Mouse (Mus musculus) thymus, postnatal 4 days (tissue): ENCODE measurements at regions not wholly inside any gene's neighbourhood (a gene's known extent, or its start where the extent isn't known, plus 50 kb on each side); places are given as distances from the start of the nearest gene placed in this dataset.

Experiments
- DNase-seq: peaks from one replicate; pipeline ENCODE4 v3.0.0; 2021

DNA sequence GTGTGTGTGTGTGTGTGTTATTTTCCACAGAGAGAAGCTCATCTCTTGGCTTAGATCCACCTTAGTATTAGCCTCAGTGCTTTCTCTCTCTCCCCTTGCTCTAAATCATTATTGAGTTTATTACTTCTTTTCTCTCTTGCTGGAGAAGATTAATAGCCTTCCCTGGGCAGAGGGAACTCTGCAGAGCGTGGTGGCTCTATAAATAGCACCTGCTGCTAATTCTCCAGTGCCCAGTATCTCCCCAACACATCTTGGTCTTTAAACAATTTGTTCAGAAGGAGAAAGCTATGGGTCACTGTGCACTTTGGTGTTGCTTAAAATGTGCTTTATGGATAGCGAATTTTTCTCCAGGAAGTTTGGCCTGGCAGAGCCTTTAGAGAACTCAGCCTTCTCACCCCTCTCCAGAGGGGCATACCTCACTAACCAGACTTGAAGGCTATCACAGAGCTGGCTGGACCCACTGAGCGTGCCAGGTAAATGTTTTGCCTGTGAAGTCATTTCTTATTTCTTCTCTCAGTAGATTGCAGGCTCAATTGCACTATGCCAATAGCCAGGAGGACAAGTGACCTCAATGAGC lies 86.8 kb upstream of the Rab11fip2 start:
- DNase-seq, result no peak

DNA sequence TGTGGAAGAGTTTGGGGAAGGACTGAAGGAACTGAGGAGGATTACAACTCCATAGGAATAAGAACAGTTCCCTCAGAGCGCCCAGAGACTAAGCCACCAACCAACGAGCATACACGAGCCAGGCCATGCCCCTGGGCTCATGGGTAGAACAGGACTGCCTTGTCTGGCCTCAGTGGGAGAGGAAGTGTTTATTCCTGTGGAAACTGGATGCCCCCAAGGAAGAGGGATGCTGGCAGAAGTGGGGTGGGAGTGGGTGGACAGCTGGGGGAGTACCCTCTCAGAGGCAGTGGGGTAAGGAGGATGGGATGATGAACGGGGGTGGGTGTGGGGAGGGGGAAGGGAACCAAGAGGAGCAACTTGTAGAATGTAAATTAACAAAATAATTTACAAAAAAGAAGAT lies 86.3 kb upstream of the Rab11fip2 start:
- DNase-seq, result no peak

DNA sequence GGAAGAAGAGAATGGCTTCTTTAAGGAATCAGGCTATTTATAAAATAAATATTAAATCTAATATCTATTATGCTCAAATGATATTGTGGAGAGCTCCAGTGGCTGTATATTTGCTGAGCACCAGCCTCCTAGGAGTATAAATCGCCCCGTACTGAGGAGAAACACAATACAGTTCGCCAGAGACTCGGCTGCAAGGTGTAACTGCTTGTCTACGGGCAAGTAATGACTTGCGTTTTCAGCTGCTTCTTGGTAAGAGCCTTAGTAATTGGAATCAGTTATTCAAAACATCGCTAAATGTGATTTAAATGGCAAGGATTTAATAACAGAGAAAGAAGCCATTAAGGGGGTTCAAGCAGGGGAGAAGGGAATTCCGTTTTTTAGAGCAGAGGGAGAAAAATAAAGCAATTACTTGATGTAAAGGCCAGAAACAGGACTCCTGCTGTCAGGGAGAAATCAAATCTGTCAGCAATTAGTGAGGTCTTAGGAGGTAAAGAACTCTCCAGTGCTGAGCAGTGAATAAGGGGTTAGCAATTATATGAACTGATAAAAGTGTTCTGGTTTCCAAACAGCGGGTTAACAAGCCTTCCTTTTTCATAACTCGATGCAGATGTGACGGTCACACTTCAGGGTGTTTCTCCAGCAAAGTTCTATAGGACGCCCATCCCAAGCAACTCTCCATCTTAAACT lies 72.3 kb upstream of the Rab11fip2 start:
- DNase-seq, result no peak

DNA sequence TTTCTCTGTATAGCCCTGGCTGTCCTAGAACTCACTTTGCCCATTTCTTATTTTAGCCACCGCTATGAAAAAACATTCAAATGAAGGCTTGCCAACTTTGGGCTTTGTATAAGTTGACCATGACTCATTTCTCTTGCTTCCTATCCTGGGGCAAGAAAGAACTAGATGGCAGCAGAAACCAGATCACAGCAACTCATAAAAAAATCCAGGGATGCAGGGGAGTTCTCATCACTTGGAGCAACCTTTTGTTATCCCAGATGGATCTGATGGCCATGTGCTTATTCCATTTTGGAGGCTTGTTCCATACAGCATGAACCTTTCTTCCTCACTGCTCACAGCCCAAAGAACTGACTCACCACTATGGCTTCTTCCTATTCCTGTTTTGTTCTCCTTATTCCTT lies 52.1 kb upstream of the Rab11fip2 start:
- no peak for DNase-seq
